Mouse (Mus musculus) adrenal gland, adult (tissue): ENCODE measurements around the gene Ankrd54.
"Not testable (repeated sequence)": the region's sequence is repeated elsewhere in the genome, so short reads cannot be mapped to it uniquely, and the experiment has no call there.

ENCODE experiments used
- DNase-seq, 2 experiments: peaks; one replicate each; pipeline ENCODE4 v3.0.0; 2022 to 2023; ENCODE audit warnings: low spot score in 1 of 2; ENCODE audit not compliant: inconsistent age in 2 of 2

Gene Ankrd54

DNA sequence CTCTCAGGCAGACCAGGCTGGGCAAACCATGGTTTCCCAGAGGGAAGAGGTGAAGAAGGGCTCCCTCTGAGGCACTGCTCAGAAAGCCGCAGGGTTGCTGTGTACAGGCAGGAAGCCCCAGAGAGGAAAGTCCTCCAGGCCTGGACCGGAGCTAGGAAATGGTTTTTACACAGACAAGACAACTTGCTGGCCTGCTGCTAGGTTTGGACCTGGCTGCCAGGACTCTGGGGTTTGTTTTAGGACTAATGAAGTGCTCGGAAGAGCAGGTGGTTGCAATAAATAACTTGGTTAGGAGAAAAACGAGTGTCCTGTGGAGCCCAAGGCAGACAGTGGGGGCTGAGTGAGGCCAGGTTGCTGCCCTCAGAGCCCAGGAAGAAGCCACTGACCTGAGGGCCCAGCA, 14.5 kb downstream of the Ankrd54 start:
- DNase-seq, result no peak

DNA sequence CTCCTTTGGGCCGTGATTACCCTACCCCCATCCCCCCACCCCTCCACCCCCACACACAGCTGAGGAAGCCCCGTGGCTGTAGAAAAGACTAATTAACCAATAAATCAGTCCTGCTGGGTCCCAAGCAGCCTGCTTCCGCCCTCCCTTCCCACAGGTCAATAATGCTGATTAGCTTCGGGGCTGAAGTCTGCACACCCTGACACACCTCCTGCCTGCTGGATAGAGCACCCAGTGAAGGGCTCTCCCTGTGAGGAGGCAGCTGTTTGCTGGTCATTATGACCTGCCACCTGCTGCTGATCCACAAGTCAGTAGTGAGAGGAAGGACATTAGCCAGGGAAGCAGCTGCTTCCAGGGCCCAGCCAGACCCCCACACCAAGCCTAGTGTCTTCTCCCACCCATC, 17.9 kb downstream of the Ankrd54 start:
- DNase-seq, result no peak

GRCm38 (mm10) chr15:79042721-79043491, 19.8 kb downstream of the Ankrd54 start:
- peak in 1 of 2 experiments; percentile 61 for DNase-seq

DNA sequence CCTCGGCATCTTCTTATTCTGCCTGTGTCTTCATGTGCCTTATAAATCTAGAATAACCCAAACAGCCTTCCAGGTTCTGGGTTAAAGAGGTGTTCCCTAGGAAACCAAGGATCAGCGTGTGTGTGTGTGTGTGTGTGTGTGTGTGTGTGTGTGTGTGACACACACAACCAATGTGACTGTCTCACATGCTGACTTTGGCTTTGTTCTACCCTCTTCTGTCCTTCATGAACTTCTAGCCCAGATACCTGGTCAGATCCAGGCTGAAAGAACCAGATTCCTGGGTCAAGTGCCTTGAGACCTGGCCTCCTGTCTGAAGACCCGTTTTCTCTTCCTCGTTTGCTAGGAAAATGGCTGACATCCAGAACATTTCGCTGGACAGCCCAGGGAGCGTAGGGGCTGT, 21.1 kb downstream of the Ankrd54 start, which contains the start of gene Galr3:
TSS of gene Galr3 (plus strand) at position 301 of the 400 bp plus-strand sequence.
- no peak for DNase-seq

DNA sequence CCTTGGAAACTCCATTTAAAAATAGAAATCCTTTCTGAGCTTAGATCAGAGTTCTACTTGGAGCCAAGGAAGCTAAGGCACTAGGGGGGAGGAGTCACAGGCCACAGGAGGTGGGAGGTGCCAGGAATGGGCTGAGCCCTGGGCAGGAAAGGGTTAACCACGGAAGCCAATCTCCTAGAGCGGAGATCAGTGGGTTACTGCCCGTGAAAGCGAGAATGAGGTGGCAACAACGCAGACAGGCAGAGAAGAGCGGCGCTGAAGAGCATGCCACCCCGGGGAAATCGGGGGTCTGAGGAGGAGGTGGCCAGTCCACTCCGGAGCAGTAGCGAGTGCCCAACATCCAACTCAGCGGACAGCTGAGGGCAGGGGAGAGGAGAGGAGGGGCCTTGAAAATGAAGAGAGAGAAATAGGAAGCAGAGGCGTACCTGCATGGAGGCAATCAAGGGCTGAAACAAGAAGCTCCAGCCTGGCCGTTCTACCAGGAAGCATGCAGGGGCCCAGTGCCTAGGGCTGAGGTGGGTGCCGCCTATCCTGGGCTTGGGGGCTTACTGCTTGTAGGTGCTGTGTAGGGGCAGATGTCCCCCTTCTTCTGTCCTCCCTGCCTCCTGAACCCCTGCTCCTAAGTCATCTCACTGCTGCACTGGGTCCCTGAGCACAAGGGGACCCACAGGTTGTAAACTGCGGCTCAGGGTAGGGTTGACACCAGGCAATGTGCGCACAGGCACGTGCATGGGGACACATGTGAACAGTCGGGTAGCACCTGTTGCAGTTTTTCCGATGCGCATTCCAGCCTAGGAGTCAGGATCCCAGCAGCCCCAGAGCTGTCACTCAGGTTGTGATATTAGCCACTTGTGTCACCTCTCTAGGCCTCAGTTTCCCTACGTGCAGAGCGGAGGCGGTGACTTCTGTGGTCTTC, 21.9 kb downstream of the Ankrd54 start:
- no peak for DNase-seq

DNA sequence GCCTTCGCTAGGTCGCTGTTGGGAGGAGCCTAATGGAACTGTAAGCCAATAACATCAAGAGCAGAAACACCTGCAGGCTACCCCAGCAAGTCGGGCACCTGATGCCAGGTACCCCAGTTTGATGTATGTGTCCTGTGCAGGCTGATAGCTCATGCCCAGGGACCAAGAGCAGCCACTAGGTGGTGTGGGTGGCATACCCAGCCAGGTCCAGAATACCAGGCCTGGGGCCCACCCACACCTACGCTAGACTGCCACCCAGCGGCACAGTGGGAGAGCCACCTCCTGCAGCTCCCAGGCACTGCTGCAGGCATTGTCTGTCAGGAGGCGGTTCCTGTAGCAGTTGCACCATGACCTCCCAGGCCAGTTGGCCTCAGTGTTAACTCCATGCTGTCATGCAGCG, 23.8 kb downstream of the Ankrd54 start:
- peak; percentile 89 to 94 for DNase-seq

DNA sequence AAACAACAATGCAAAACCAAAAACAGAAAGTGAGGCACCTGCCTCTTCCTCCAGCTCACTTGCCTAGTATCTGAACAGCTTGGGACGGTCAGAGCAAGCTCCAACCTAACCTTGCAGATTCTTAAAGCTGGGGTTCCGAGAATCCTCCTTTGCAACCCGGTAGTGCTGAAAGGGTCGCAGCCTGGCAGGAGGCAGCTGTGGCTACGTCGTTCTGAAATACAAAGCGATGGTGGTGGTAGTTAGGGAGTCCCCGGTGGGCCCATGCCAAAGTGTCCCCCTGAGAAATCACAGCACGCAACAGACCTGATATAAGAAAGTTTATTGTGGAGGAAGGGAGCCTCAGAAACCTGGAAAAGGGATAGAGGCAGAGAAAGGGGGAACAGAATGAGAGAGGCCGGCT, 24.4 kb downstream of the Ankrd54 start:
- DNase-seq, result no peak

GRCm38 (mm10) chr15:79037913-79038328, 24.8 kb downstream of the Ankrd54 start:
- peak; percentile 81 to 92 for DNase-seq

DNA sequence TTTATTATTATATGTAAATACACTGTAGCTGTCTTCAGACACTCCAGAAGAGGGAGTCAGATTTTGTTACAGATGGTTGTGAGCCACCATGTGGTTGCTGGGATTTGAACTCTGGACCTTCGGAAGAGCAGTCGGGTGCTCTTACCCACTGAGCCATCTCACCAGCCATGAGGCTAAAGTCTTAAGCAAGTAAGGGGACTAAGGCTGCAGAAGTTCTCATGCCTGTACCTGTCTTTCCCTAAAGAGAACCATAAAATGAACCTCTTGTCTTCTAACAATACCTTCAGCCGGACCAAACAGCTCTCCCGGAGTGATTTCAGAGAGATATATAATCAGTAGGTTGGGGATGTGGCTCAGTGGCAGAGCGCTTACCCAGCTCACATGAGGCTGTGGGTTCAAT, 30.8 kb downstream of the Ankrd54 start:
- not testable (repeated sequence) for DNase-seq

DNA sequence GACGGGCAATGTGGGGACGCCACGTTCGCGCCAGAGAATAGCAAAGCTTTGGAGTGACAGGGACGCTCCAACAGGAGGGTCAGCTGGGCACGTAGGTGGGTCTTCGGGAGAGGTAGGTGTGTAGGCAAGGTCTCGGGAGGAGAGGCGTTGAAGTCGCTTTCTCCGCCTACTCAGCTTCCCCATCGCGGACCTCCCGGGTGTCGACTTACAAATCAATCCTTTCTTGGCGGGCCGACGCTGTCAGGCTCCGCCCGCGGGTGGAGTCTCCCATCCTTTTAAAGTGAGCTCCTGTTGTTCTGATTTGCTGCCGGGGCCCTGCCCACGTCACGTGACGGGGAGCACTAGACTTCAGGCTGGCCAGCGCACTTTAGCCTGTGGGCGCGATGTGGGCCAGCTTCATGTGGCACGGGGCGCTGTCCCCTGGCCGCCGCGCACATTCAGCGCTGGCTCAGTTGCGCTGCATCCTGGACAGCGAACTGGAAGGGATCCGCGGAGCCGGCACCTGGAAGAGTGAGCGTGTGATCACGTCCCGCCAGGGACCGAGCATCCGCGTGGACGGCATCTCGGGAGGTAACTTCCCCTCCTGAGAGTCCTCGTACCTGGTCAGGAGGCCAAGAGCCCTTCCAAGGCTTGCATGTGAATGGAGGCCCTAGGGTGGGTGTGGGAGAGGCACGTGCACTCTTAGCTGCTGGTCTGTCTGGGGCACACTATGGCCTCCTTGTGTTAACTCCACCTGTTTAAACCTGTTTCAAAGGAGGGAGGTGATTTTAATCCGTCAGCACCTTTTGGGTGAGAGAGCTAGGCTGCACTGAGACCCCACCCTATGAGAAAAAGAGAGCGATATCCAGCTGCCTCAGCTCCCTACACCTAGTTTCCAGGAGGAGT, 31.9 kb downstream of the Ankrd54 start:
- peak; percentile 95 to 96 for DNase-seq

DNA sequence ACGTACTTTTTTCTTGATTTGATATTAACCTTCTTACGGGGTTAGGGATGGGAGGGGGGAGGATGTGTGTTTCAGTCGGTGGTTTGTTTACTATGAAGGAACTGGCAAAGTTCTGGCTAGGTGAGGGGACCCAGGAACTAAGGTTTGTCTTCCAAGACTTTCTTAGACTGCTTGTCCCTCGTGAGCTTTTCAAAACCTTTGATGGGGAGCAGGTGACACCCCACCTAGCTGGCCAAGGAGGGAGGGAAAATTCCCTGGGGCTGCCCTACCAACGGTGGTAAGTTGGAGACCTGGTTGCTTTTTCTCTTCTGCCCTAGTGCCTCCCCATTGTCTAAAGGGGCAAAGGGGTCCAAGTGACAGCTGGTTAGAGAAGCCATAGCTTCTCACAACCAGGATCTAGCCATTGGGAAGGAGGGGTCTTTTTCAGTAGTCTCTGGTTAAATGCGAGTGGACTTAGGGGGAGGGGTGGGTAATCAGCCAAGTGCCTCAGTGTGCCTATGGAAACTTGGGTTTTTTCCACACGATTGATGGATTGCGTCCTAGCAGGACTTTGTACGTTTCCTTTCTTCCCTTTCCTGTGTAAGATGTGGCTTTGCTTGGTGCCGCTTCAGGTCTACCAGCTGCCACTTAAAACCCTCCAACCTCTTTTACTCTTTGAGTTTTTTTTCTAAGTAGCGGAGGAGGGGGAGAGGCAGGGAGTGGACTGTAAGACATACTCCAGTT, 33.0 kb downstream of the Ankrd54 start:
- peak in 1 of 2 experiments; percentile 80 for DNase-seq

GRCm38 (mm10) chr15:79028823-79029484, 33.7 kb downstream of the Ankrd54 start:
- DNase-seq, result no peak

DNA sequence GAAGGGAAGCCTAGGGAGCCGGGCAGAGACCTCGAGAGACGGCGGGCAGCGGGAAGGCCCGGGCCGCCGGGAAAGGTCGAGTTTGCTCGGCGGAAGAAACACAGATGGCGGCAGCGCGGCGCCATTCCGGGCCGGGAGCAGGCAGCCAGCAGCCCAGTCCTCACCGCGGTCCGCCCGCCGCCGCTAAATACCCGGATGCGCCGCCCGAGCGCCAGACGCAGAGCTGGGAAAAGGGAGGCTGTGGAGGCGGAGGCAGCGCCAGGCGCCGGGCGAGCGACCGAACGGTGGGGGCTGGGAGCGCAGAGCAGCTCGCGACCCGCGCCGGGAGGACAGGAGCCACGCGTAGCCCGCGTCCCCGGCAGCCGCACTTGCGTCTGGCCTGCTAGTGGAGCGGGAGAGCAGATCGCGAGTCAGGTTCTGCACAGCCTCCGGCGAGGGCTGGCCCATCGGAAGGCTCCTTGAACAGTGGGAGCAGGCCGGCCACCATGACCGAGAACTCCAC, 34.4 kb downstream of the Ankrd54 start, which contains the start of gene H1f0:
TSS of gene H1f0 (plus strand) at position 214 of the 502 bp plus-strand sequence.
- peak; percentile 96 to 98 for DNase-seq

- peak; percentile 65 to 82 for DNase-seq
Observed at GRCm38 (mm10) chr15:79027291-79028205, 35.1 kb downstream of the Ankrd54 start.

GRCm38 (mm10) chr15:79026511-79027290, 36.0 kb downstream of the Ankrd54 start:
- DNase-seq, result no peak

DNA sequence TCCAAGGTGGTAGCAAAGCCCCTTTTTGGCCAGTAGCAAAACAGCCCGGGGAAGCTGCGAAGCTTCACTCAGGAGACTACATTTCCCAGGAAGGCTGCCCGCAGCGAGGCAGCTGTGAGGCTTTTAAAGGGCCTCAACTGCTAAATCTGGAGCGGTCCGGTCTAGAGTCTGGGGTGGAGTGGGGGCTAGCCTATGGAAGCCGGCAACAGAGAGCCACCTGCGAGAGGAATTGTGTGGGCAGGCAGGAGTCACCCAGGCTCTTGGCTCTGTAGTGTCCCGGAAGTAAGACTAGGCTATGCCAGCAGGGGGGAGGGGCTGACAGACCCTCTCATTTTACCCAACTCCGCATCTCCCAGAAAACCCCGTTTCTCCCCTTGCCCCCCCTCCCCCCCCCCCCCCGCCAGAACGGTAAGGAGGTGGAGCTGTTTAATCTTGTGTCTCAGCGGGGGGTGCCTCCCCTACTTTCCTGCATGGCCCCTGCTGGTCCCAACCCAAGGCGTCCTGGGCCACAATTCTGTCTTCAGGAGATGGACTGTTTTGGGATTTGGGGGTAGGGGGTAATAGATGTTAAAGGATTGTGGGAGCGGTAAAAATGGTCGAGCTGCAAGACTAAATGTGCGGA, 36.9 kb downstream of the Ankrd54 start:
- no peak for DNase-seq

- DNase-seq, result no peak
Observed at GRCm38 (mm10) chr15:79023366-79023765, 39.3 kb downstream of the Ankrd54 start.
